Mouse (Mus musculus): ENCODE data around the gene Nup210l. TPM values are rescaled to one million over a fixed set of nuclear protein-coding genes. Genes with fewer than 3 reads are reported as not detected.

Nup210l gene
- polyA plus RNA-seq, 1 experiment from 2014 or later = 0.63 TPM

- Histone ChIP-seq H3K27me3 (ENCODE audit: low read depth, poor library complexity, severe bottlenecking) (no peaks in the 10 kb centered on the region), H3K27ac (no peak overlapping the region), H3K36me3 (no peaks in the 10 kb centered on the region), H3K9me3 (replicated peaks) (no peaks in the 10 kb centered on the region), H3K4me3 (no peak overlapping the region), H3K4me1 (peaks cover 5% of the 10 kb centered on the region; the same call in 1 of the 2 replicates)
- DNase-seq (ENCODE audit: low spot score) = no peak
- 93% methylated on average over 3 of the region's 3 CpGs for WGBS
These were observed 36.0 kb downstream of the Nup210l start for GRCm38 (mm10) chr3:90139962-90140361.

- H3K4me1 ChIP-seq = no peaks in the 10 kb centered on the region
- no peak for DNase-seq (ENCODE audit: low spot score)
- whole genome bisulfite sequencing = 92% methylated on average over 3 of the region's 3 CpGs
- no peaks in the 10 kb centered on the region for H3K36me3 ChIP-seq
- H3K27me3 ChIP-seq (ENCODE audit: low read depth, poor library complexity, severe bottlenecking) = no peaks in the 10 kb centered on the region
- H3K27ac ChIP-seq = no peak overlapping the region
- H3K4me3 ChIP-seq = no peak overlapping the region
- H3K9me3 ChIP-seq (replicated peaks) = no peaks in the 10 kb centered on the region
These were observed 41.5 kb downstream of the Nup210l start for GRCm38 (mm10) chr3:90145461-90145860.

- 100% methylated on average over 1 of the region's 1 CpGs for WGBS
- Histone ChIP-seq H3K27me3 (ENCODE audit: low read depth, poor library complexity, severe bottlenecking) (no peaks in the 10 kb centered on the region), H3K9me3 (replicated peaks) (no peaks in the 10 kb centered on the region)
These were observed 42.7 kb downstream of the Nup210l start for GRCm38 (mm10) chr3:90146651-90147050.

GRCm38 (mm10) chr3:90151086-90151740, 47.3 kb downstream of the Nup210l start:
- no peaks in the 10 kb centered on the region for H3K27me3 ChIP-seq (ENCODE audit: low read depth, poor library complexity, severe bottlenecking)
- H3K4me1 ChIP-seq = no peaks in the 10 kb centered on the region
- DNase-seq (ENCODE audit: low spot score) = no peak
- 92% methylated on average over 12 of the region's 12 CpGs for WGBS
- no peak overlapping the region for H3K4me3 ChIP-seq
- no peak overlapping the region for H3K27ac ChIP-seq
- H3K9me3 ChIP-seq (replicated peaks) = no peaks in the 10 kb centered on the region
- H3K36me3 ChIP-seq = no peaks in the 10 kb centered on the region

More at GRCm38 (mm10) chr3:90146651-90147050, 42.7 kb downstream of the Nup210l start:
- no peaks in the 10 kb centered on the region for H3K36me3 ChIP-seq
- H3K4me1 ChIP-seq = no peaks in the 10 kb centered on the region
- H3K27ac ChIP-seq = no peak overlapping the region
- no peak for DNase-seq (ENCODE audit: low spot score)
- no peak overlapping the region for H3K4me3 ChIP-seq

DNA sequence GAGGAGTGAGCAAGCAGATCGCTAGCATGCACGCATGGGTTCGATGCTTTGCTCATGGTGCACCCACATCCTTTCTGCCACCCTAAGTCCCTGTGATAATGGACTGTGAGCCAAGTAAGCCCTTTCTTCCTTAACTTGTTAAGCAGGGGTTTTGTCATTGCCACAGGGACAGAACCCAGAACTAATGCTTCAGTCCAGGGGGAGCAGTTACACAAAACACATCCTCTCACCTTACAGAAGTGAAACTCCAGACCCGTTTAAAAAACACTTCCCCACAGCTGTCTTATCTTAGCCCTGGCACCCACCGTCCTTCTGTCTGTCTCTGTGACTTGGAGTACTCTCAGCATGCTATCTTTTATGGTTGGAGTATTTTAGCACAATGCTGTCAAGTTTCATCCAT, 52.1 kb downstream of the Nup210l start:
- 78% methylated on average over 5 of the region's 5 CpGs for WGBS
- no peak overlapping the region for H3K4me3 ChIP-seq
- no peaks in the 10 kb centered on the region for H3K36me3 ChIP-seq
- no peaks in the 10 kb centered on the region for H3K4me1 ChIP-seq
- no peak for DNase-seq (ENCODE audit: low spot score)
- H3K27me3 ChIP-seq (ENCODE audit: low read depth, poor library complexity, severe bottlenecking) = no peaks in the 10 kb centered on the region
- no peaks in the 10 kb centered on the region for H3K9me3 ChIP-seq (replicated peaks)
- H3K27ac ChIP-seq = no peak overlapping the region

DNA sequence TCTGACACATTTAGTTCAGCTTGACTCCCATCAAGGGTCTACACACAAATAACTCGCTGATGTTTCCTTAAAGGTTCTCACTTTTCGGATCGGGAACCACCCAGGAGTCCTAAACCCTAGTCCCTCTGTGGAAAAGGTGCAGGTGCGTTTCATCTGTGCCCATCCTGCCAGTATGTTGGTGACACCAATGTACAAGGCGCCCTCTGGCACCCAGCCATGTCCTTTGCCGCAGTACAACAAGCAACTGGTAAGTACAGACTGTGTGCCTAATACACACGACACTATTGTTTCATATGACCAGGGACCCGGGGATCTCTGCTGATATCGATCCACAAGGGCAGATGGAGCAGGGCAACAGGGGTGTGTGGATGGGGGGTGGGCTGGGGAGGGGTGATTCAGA, 55.8 kb downstream of the Nup210l start:
- DNase-seq (ENCODE audit: low spot score) = no peak
- whole genome bisulfite sequencing = 93% methylated on average over 9 of the region's 9 CpGs
- no peaks in the 10 kb centered on the region for H3K27me3 ChIP-seq (ENCODE audit: low read depth, poor library complexity, severe bottlenecking)
- no peaks in the 10 kb centered on the region for H3K4me1 ChIP-seq
- H3K36me3 ChIP-seq = no peaks in the 10 kb centered on the region
- no peak overlapping the region for H3K27ac ChIP-seq
- H3K4me3 ChIP-seq = no peak overlapping the region
- no peaks in the 10 kb centered on the region for H3K9me3 ChIP-seq (replicated peaks)

DNA sequence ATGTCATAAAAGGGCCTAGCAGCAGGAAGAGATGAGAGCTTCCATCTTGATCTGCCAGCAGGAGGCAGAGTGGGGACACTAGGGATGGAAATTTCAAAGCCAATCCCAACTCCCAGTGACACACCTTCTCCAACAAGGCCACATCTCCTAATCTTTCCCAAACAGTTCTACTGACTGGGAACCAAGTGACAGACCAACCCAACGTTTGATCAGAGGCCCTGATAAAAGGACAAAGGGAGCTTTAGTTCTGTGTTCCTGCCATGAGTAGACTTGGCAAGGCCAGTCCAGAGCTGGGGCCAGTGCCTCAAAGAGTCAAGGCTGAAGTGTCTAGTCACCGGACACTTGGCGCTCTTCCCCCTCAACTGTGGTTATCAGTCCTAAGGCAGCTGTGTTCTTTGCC, 57.6 kb downstream of the Nup210l start:
- H3K27me3 ChIP-seq (ENCODE audit: low read depth, poor library complexity, severe bottlenecking) = no peaks in the 10 kb centered on the region
- no peak for DNase-seq (ENCODE audit: low spot score)
- WGBS = 85% methylated on average over 3 of the region's 3 CpGs
- H3K9me3 ChIP-seq (replicated peaks) = no peaks in the 10 kb centered on the region
- H3K27ac ChIP-seq = no peak overlapping the region
- no peak overlapping the region for H3K4me3 ChIP-seq
- H3K36me3 ChIP-seq = no peaks in the 10 kb centered on the region
- no peaks in the 10 kb centered on the region for H3K4me1 ChIP-seq

DNA sequence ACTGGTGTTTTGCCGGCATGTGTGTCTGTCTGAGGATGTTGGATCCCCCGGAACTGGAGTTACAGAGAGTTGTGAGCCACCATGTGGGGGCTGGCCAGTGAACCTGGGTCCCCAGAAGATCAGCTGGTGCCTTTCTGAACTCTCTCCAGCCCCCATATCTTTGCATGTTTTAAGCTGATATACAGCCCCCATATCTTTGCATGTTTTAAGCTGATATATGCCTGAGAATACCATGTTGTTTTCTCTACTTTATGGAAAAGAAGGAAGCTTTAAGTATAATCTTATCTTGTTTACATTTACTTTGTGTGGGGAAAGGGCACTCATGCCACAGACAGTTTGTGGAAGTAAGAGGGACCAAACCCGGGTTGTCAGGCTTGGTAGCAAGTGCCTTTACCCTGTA, 75.6 kb downstream of the Nup210l start:
- H3K27ac ChIP-seq = no peak overlapping the region
- 86% methylated on average over 3 of the region's 3 CpGs for WGBS

DNA sequence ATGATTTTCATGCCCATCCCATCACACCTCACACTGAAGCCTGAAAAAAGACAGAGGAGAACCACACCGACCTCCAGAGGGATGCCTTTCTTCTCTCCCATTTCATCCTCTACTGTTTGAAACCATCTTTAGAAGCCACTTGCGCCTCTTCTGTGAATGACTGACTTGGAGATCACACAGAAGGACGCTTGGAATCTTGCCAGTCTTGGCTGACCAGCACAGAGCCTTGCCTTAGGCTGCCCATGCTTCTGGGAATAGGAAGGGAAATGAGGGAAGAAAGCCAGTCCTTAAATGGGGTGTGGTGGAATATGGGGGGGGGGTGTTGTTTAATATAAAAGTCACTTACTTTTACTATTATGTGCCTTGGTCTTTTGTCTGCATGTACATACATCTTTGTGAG, 79.6 kb downstream of the Nup210l start:
- DNase-seq (ENCODE audit: low spot score) = no peak
- Histone ChIP-seq H3K9me3 (replicated peaks) (no peaks in the 10 kb centered on the region), H3K27ac (no peak overlapping the region), H3K36me3 (no peaks in the 10 kb centered on the region), H3K4me1 (no peaks in the 10 kb centered on the region), H3K4me3 (no peak overlapping the region), H3K27me3 (ENCODE audit: low read depth, poor library complexity, severe bottlenecking) (no peaks in the 10 kb centered on the region)
- WGBS = 79% methylated on average over 3 of the region's 3 CpGs

More for the DNA sequence above, 75.6 kb downstream of the Nup210l start:
- Histone ChIP-seq H3K27me3 (ENCODE audit: low read depth, poor library complexity, severe bottlenecking) (no peaks in the 10 kb centered on the region), H3K4me3 (no peak overlapping the region), H3K4me1 (no peaks in the 10 kb centered on the region), H3K9me3 (replicated peaks) (no peaks in the 10 kb centered on the region), H3K36me3 (no peaks in the 10 kb centered on the region)
- DNase-seq (ENCODE audit: low spot score) = no peak

DNA sequence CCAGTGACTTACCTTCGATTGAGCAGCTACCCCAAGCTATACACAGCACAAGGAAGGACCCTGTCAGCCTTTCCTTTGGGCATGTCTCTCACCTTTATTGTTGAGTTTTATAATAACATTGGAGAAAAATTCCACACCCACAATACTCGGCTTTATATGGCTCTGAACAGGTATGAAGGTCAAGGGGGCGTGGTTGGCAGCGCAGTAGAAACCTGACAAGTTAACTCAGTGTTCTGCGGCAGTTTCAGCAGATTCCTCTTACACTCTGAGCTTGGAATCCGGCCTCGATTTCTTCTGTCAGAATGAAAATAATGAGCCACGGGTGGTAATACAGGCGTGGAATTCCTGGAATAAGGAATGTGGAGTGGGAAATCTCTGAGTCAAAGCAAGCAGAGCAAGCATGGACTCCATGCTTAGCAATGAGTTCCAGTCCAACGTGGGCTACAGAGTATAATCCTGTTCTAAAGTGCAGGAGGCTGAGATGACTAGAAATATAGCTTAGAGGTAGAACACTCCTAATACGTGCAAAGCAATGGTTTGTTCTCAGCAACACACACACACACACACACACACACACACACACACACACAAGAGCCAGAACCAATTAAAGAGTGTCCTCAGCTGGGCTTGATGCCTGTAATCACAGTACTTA, 87.1 kb downstream of the Nup210l start:
- Histone ChIP-seq H3K27me3 (ENCODE audit: low read depth, poor library complexity, severe bottlenecking) (no peaks in the 10 kb centered on the region), H3K27ac (no peak overlapping the region), H3K36me3 (no peaks in the 10 kb centered on the region), H3K9me3 (replicated peaks) (no peaks in the 10 kb centered on the region), H3K4me3 (no peak overlapping the region), H3K4me1 (peaks cover 28% of the 10 kb centered on the region)
- 84% methylated on average over 11 of the region's 11 CpGs for WGBS
- DNase-seq (ENCODE audit: low spot score) = no peak

GRCm38 (mm10) chr3:90194759-90195158, 90.8 kb downstream of the Nup210l start:
- no peak for DNase-seq (ENCODE audit: low spot score)
- H3K27ac ChIP-seq = no peak overlapping the region
- H3K4me1 ChIP-seq = peaks cover 28% of the 10 kb centered on the region
- no peaks in the 10 kb centered on the region for H3K36me3 ChIP-seq
- no peaks in the 10 kb centered on the region for H3K27me3 ChIP-seq (ENCODE audit: low read depth, poor library complexity, severe bottlenecking)
- WGBS = 47% methylated on average over 4 of the region's 4 CpGs
- H3K4me3 ChIP-seq = no peak overlapping the region
- no peaks in the 10 kb centered on the region for H3K9me3 ChIP-seq (replicated peaks)

GRCm38 (mm10) chr3:90195644-90196043, 91.7 kb downstream of the Nup210l start:
- Histone ChIP-seq H3K9me3 (replicated peaks) (no peaks in the 10 kb centered on the region), H3K27me3 (ENCODE audit: low read depth, poor library complexity, severe bottlenecking) (no peaks in the 10 kb centered on the region), H3K36me3 (no peaks in the 10 kb centered on the region), H3K4me1 (peaks cover 25% of the 10 kb centered on the region), H3K27ac (no peak overlapping the region), H3K4me3 (no peak overlapping the region)
- no peak for DNase-seq (ENCODE audit: low spot score)
- 83% methylated on average over 1 of the region's 1 CpGs for WGBS

GRCm38 (mm10) chr3:90197548-90197947, 93.6 kb downstream of the Nup210l start:
- WGBS = 76% methylated on average over 1 of the region's 1 CpGs
- Histone ChIP-seq H3K4me1 (peaks cover 15% of the 10 kb centered on the region), H3K4me3 (no peak overlapping the region), H3K27me3 (ENCODE audit: low read depth, poor library complexity, severe bottlenecking) (no peaks in the 10 kb centered on the region), H3K9me3 (replicated peaks) (no peaks in the 10 kb centered on the region), H3K36me3 (no peaks in the 10 kb centered on the region), H3K27ac (no peak overlapping the region)
- DNase-seq (ENCODE audit: low spot score) = no peak

Measured in limb, embryonic 10.5 days (tissue).